Mouse (Mus musculus) kidney, postnatal 0 days (tissue): ENCODE results near the gene Gatb. TPM values are rescaled to one million over a fixed set of nuclear protein-coding genes. Genes with fewer than 3 reads are reported as not detected.

ENCODE experiments used
- ATAC-seq: fragments of 200-750 bp; cut with Nextera tagmentation; replicated peaks from 2 replicates; pipeline ENCODE4 v1.8.0; 2017; ENCODE audit warnings: low read depth, moderate number of reproducible peaks, moderate TSS enrichment, moderate library complexity; ENCODE audit not compliant: low FRiP score
- DNase-seq: peaks from one replicate; pipeline ENCODE4 v3.0.0-alpha.2; 2016; ENCODE audit warnings: low spot score
- H3K27ac ChIP-seq: fragments of 300-500 bp; sonication (generic); 2 replicates; pipeline ENCODE4 v1.5.1; 2014; ENCODE audit warnings: mild to moderate bottlenecking
- H3K27me3 ChIP-seq: fragments of 300-500 bp; sonication (generic); 2 replicates; pipeline ENCODE4 v1.6.1; 2014; ENCODE audit warnings: low read length, mixed read lengths; ENCODE audit not compliant: insufficient read depth
- H3K36me3 ChIP-seq: fragments of 300-500 bp; sonication (generic); 2 replicates; pipeline ENCODE4 v1.6.1; 2014; ENCODE audit warnings: low read length, mixed read lengths; ENCODE audit not compliant: insufficient read depth
- H3K4me1 ChIP-seq: fragments of 300-500 bp; sonication (generic); replicated peaks from 2 replicates; pipeline ENCODE4 v1.6.1; 2014; ENCODE audit warnings: antibody characterized with exemption, low read length, mixed read lengths; ENCODE audit not compliant: insufficient read depth
- H3K4me2 ChIP-seq: fragments of 300-500 bp; sonication (generic); 2 replicates; pipeline ENCODE4 v1.6.1; 2014; ENCODE audit warnings: mild to moderate bottlenecking, low read length, moderate library complexity, mixed read lengths
- H3K4me3 ChIP-seq: fragments of 300-500 bp; sonication (generic); replicated peaks from 2 replicates; pipeline ENCODE4 v1.5.1; 2014; ENCODE audit warnings: low read depth, low read length
- H3K9ac ChIP-seq: fragments of 300-500 bp; sonication (generic); 2 replicates; pipeline ENCODE4 v1.6.1; 2014; ENCODE audit warnings: low read depth, low read length
- H3K9me3 ChIP-seq: fragments of 300-500 bp; sonication (generic); replicated peaks from 2 replicates; pipeline ENCODE4 v1.6.1; 2016; ENCODE audit warnings: low read length, inconsistent platforms, mixed read lengths
- CTCF ChIP-seq: IDR thresholded peaks from 2 replicates; pipeline ENCODE4 v1.5.1; 2016; ENCODE audit warnings: antibody characterized with exemption, low read depth, mild to moderate bottlenecking, moderate library complexity
- WGBS: fragments of 180-500 bp; shearing (Covaris S2); extraction: QIAGEN DNeasy Blood & Tissue Kit; methylation state at CpG from one replicate; pipeline ENCODE4 v1.1.7; 2014; 5-methylcytosine and 5-hydroxymethylcytosine counted together
- polyA plus RNA-seq: library from polyadenylated mRNA; unstranded; fragments of >200 nt; fragmentation: Nextera tagmentation; extraction: Ambion mirVana; gene quantifications from 2 replicates; pipeline ENCODE4 v1.2.1, GENCODE M21; 2015

Gene Gatb
- polyA plus RNA-seq, result 19.7 and 23.3 TPM in 2 replicates

DNA sequence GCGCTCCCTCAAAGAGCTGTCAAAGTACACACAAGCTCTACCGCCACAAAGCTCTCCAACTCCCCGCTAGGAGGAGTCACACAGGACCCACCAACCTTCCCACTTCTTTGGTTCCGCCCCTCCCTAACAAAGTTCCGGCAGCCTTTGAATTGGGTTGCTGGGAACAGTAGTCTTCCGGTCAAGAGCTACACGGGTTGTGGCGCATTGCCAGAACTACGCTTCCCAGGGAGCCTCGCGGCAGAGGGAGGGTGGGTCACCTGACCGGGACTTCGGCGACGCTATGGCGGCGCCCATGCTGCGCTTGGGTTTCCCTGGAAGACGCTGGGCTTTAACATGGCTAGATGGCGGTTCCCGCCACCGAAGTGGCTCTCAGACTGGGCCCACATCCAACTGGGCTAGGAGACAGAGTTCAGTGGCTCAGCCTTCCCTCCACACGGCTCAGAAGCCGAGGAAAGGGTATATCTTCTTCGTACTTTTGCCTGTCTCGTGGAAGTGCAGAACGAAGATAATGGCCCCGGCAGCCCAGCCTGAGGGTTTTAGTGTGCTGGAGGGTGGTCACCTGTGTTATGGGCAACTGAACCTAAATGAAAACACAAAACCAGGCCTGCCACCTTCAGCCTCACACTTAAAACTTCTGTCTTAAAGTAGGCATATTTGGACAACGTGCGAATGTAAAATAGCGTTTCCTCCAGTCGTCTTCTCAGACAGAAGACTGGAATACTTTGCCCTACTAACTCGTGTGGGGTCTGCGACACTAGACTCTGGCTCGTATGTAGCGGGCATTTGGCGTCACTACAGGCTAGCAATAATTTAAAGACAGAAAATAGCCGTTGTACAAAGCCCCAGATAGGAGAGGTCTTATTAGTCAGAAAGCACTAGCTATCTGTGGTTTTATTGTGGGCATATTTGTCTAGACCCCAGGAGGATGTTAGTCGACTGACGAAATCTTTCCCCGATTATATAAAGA lies at the start of gene Gatb:
TSS of gene Gatb (plus strand) at position 256 of the 967 bp plus-strand sequence.
- DNase-seq (peak; percentile 99), ATAC-seq (peak; percentile 100)
- WGBS, result 2% methylated on average over 41 of the region's 41 CpGs
- peak within 1 kb of the TSS; percentile 79; the same call in 1 of the 2 replicates for H3K27ac ChIP-seq
- H3K4me3 ChIP-seq, result peak within 1 kb of the TSS; percentile 71
- no peaks in the 10 kb centered on the region for H3K9me3 ChIP-seq
- H3K27me3 ChIP-seq, result no peaks in the 10 kb centered on the region
- TF ChIP-seq CTCF, result peak; percentile 89
- no peaks in the 10 kb centered on the region for H3K36me3 ChIP-seq
- peak within 1 kb of the TSS; percentile 76 for H3K9ac ChIP-seq
- H3K4me1 ChIP-seq, result 0 out of 2 replicates have a peak, but pooled peaks cover 3% of the 10 kb centered on the region
- peak within 1 kb of the TSS; percentile 71 for H3K4me2 ChIP-seq

DNA sequence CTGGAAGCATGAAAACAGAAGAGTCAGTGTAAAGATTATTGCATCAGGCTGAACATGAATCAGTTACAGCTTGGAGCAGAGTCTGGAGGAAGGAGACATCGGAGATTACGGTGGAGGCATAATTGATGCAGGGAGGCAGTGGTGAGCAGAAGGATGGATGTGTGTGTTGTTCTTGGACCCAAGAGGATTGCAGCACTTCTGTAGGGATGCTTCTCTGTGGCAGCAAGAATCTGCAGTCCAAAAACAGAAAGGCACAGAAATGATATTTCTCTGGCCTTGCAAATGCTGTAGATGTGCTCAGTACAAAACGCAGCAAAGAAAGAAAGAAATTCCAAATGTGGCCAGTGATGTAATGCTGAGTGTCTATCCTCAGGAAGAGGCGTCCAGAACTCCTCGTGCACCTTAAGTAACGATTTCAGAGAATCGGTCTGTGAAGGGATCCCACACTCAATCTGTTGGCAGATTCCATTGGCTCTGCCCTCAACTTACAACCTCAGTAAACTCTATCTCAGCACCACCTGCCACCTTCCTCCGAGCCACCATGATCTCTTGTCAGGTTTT lies 43.2 kb upstream of the Gatb start:
- no peak overlapping the region for H3K27ac ChIP-seq
- no peaks in the 10 kb centered on the region for H3K36me3 ChIP-seq
- H3K4me2 ChIP-seq, result no peak overlapping the region
- 84% methylated on average over 8 of the region's 8 CpGs for WGBS
- H3K27me3 ChIP-seq, result no peaks in the 10 kb centered on the region
- no peaks in the 10 kb centered on the region for H3K9me3 ChIP-seq
- 0 out of 2 replicates have a peak, but pooled peaks cover under 1% of the 10 kb centered on the region for H3K4me1 ChIP-seq
- no peak overlapping the region for H3K9ac ChIP-seq
- TF ChIP-seq CTCF, result no peak
- DNase-seq (no peak), ATAC-seq (no peak)
- H3K4me3 ChIP-seq, result no peak overlapping the region

DNA sequence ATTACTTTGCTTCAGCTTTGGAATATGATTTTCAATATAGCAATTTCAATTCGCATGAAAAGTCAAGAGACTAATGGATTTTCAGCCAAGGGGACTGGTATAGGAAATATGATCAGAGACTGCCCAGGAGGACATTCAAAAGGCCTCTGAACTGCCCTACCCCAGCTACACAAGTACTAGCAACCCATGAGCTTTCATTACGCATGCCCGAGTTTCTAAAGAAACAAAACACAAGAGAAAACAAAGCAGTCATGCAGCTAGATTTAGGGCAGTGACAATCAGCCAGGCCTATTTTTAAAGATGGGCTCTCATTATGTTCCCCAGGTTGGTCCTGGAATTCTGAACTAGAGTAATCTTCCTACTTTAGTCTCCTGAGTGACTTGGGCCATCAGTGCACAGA lies 41.5 kb upstream of the Gatb start:
- Histone ChIP-seq H3K9me3 (no peaks in the 10 kb centered on the region), H3K27me3 (no peaks in the 10 kb centered on the region), H3K9ac (no peak overlapping the region), H3K4me3 (no peak overlapping the region), H3K4me1 (0 out of 2 replicates have a peak, but pooled peaks cover 7% of the 10 kb centered on the region), H3K27ac (no peak overlapping the region), H3K36me3 (no peaks in the 10 kb centered on the region), H3K4me2 (no peak overlapping the region)
- no peak for TF ChIP-seq CTCF
- WGBS, result 70% methylated on average over 3 of the region's 3 CpGs
- DNase-seq, result no peak
- no peak for ATAC-seq

DNA sequence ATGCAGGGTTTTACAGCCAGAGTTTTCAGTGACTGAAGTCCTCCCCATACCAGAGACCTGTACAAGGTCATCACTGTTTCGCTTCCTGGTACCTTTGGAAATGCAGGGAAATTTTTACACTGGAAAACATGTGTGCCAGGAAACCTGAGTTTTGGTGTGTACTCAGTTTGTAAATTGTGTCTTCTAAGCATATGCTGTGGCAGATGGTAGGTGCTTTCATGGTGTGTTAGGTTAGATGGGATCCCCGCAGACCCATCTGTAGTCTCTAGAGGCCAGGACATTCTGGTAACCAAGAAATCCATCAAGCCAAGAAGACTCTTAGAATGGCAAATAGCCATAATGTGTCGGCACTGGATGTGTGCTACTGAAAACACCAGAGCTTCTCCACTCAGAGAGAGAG lies 38.9 kb upstream of the Gatb start:
- no peak overlapping the region for H3K4me3 ChIP-seq
- H3K9me3 ChIP-seq, result no peaks in the 10 kb centered on the region
- no peak overlapping the region for H3K27ac ChIP-seq
- ATAC-seq, result no peak
- 84% methylated on average over 3 of the region's 3 CpGs for WGBS
- TF ChIP-seq CTCF, result no peak
- no peak for DNase-seq
- no peak overlapping the region for H3K9ac ChIP-seq
- H3K36me3 ChIP-seq, result no peaks in the 10 kb centered on the region
- H3K4me1 ChIP-seq, result 0 out of 2 replicates have a peak, but pooled peaks cover 7% of the 10 kb centered on the region
- H3K27me3 ChIP-seq, result no peaks in the 10 kb centered on the region
- H3K4me2 ChIP-seq, result no peak overlapping the region

DNA sequence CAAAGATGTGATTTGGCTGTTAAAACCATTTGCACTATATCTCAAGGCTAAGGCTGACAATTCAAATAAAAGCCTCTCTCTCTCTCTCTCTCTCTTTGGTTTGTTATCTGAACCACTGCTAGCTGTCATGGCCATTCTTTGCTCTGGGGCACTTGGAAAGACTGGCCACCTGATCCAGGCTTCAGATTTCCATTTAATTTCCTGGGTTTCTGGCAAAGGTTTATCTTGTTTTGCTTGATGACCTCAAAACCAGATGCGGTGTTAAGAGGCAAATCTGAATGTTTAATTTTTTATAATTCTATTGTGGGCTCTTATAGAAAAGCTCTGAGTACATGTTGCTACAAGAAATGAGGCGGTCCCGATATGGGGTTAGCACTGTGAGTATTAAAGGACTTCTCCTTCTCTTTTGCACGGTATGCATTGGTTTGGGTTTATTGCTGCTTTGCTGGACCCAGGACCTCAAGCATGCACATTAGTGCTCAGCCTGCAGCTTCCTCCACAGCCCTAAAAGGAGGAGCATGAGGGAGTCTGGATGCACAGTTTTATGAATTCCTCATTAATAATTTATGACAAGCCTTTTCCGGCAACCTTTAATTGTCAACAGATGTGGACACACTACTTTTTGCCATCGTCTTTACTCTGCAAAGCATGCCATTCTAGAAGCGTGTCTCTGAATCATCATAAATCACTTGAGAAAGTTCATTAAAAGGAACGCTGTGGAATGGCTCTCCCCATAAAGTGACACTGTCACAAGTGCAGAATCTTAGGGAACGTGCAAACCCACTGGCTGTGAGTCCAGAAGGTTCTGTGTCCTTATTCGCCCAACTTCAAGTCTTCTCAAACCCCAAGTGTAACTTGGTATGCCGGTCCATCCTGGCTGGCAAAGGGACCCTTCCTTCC lies 38.0 kb upstream of the Gatb start:
- no peak for ATAC-seq
- no peaks in the 10 kb centered on the region for H3K9me3 ChIP-seq
- no peaks in the 10 kb centered on the region for H3K36me3 ChIP-seq
- H3K27me3 ChIP-seq, result no peaks in the 10 kb centered on the region
- TF ChIP-seq CTCF, result no peak
- H3K4me2 ChIP-seq, result no peak overlapping the region
- 0 out of 2 replicates have a peak, but pooled peaks cover 7% of the 10 kb centered on the region for H3K4me1 ChIP-seq
- no peak overlapping the region for H3K9ac ChIP-seq
- peak; percentile 68 for DNase-seq
- H3K27ac ChIP-seq, result no peak overlapping the region
- WGBS, result 34% methylated on average over 11 of the region's 11 CpGs
- no peak overlapping the region for H3K4me3 ChIP-seq

DNA sequence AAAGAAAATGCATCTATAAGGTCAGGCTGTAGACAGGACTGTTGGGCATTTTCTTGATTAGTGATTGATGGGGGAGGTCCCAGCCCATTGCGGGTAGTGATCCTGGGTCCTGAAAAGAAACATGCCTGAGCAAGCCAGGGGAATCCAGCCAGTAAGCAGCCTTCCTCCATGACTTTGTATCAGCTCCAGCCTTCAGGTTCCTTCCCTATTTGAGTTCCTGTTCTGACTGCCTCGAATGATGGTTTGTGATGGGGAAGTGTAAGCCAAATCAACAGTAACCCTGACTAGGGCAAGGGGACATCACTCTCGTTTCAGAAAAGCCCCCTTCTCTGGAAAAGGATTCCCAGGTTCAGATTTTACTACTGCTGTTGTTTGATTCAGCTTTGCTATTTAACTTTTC lies 31.2 kb upstream of the Gatb start:
- no peak for DNase-seq
- Histone ChIP-seq H3K4me3 (no peak overlapping the region), H3K27me3 (no peaks in the 10 kb centered on the region), H3K4me1 (no peaks in the 10 kb centered on the region), H3K36me3 (no peaks in the 10 kb centered on the region), H3K4me2 (no peak overlapping the region), H3K27ac (no peak overlapping the region), H3K9ac (no peak overlapping the region), H3K9me3 (no peaks in the 10 kb centered on the region)
- 73% methylated on average over 3 of the region's 3 CpGs for WGBS
- no peak for ATAC-seq
- TF ChIP-seq CTCF, result no peak
